Mouse (Mus musculus): ENCODE data around the gene Eno2. TPM values are rescaled to one million over a fixed set of nuclear protein-coding genes. Genes with fewer than 3 reads are reported as not detected.
"Not testable (repeated sequence)": the region's sequence is repeated elsewhere in the genome, so short reads cannot be mapped to it uniquely, and the experiment has no call there.

The Eno2 gene
- total RNA-seq, 2 experiments from 2014 or later: 466 to 486 TPM

DNA sequence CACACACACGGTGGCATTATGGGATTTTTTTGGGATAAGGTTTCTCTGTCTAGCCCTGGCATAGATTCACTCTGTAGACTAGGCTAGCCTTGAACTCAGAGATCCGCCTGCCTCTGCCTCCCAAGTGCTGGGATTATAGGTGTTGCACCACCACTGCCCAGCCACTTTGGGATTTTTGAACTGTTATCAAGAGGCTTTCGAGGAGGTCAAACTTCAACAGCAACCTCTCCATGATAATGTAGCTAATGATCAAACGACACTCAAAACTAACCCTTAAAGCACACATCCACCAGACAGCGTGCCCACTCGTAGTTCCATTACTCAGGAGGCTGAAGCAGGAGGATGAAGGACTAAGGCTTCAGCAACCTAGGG lies 38.5 kb upstream of the Eno2 start:
- DNase-seq (ENCODE audit: extremely low spot score in 1 of 2, low spot score in 2 of 2): no peak
- intact Hi-C loops (cut with DNase I): loop anchor here (5.0 kb wide), 1 partner anchor 51 kb away; the partner anchor contains the start of genes Atn1 and Gm45234

GRCm38 (mm10) chr6:124807366-124807765 lies 37.9 kb upstream of the Eno2 start:
- intact Hi-C loops (cut with DNase I): loop anchor here (5.0 kb wide), 1 partner anchor 50 kb away; the partner anchor contains the start of genes Atn1 and Gm45234
- no peak for DNase-seq (ENCODE audit: extremely low spot score in 1 of 2, low spot score in 2 of 2)

- no peak for DNase-seq (ENCODE audit: extremely low spot score in 1 of 2, low spot score in 2 of 2)
- intact Hi-C loops (cut with DNase I): loop anchor here (5.0 kb wide), 1 partner anchor 49 kb away; the partner anchor contains the start of genes Atn1 and Gm45234
Observed at GRCm38 (mm10) chr6:124806446-124807140, 37.1 kb upstream of the Eno2 start.

DNA sequence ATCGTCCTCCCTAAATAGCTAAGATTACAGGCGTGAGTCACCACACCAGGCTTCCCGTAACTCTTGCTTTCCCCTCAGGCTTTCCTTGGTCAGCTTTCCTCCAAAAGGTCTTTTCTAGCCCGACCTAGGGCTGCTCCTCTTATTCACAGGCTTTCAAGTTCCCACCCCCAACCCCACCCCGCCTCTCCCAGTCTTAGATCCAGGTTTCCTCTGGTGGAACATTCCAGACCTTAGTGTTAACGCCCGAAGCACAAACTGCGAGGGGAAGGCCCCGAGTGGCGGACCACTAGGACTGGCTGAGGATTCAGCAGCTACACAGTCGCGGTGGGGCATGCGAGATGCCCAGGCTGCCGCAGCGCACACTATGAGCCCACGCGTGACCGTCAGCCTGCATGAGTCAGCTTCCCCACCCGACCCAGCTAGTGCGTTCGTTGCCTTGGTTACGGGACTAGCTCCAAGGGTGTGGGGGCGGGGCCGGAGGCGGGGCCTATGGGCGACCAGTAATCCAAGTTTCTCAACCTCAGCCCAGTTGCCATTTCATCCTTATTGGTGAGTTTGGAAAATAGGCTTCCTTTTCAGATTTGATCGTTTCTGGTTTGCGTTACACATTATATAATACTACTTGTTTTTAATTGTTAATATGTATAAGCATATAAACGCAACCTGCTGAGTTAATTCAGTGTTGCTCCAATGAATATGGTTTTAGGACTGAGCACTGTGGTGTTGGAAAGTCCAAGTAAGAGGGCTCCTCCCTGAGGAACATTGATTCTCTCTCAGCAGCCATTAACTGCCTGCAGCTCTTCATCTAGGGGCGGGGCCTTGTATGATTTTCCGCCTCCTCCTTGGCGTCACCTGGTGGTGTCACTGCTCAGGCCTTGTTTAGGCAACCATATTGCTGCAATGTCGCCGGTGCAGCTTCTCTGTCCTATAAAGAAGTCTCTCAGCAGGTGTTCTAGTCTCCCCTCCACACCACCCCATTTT lies 36.2 kb upstream of the Eno2 start:
- intact Hi-C loops (cut with DNase I): loop anchor here (5.0 kb wide), 1 partner anchor 48 kb away; the partner anchor contains the start of genes Atn1 and Gm45234
- DNase-seq (ENCODE audit: extremely low spot score in 1 of 2, low spot score in 2 of 2): peak; percentile 92 to 98

DNA sequence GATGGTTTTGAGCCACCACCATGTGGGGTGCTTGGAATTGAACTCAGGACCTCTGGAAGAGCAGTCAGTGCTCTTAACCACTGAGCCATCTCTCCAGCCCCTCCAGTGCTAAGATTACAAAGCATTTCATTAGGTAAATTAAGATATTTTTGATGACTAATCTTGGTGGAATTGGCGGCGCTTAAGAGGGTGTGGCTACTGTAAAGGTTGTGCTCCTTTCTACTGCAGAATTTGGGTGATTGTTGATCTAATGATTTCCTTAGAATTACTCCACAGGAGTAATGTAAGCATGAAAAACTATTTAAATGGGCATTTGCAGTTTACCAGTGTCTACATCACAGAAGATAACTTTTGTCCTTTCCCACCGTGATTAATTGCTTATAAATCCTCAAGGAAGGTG lies 34.9 kb upstream of the Eno2 start:
- no peak for DNase-seq (ENCODE audit: extremely low spot score in 1 of 2, low spot score in 2 of 2)
- intact Hi-C loops (cut with DNase I): no loop called here

DNA sequence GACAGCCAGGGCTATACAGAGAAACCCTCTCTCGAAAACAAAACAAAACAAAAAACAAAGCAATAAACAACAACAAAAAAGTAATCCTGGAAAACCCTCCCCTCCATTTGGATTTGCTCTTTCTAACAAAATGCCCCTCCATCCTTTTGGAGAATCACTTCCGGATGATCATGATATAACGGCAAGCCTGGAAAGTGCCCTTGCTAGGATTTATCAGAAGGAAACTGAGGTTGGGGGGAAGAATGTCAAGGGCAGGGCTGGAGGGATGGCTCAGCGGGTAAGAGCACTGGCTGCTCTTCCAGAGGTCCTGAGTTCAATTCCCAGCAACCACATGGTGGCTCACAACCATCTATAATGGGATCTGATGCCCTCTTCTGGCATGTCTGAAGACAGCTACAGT lies 34.2 kb upstream of the Eno2 start:
- DNase-seq (ENCODE audit: extremely low spot score in 1 of 2, low spot score in 2 of 2); intact Hi-C loops (cut with DNase I): not testable (repeated sequence)

DNA sequence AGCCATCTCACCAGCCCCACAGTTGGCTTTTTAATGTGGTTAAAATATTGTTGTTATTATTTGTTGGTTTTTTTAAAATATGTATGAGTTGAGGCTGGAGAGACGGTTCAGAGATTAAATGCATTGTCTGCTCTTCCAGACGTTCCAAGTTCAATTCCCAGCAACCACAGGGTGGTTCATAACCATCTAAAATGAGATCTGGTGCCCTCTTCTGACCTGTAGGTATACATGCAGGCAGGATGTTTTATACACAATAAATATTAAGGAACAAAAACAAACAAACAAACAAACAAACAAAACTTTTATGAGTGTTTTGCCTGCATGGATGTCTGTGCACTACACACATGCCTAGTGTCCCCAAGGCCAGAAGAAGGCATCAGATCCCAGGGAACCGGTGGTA lies 33.6 kb upstream of the Eno2 start:
- no peak for DNase-seq (ENCODE audit: extremely low spot score in 1 of 2, low spot score in 2 of 2)
- intact Hi-C loops (cut with DNase I): no loop called here

- intact Hi-C loops (cut with DNase I); DNase-seq (ENCODE audit: extremely low spot score in 1 of 2, low spot score in 2 of 2): not testable (repeated sequence)
Observed at GRCm38 (mm10) chr6:124802400-124802799, 32.9 kb upstream of the Eno2 start.

- DNase-seq (ENCODE audit: extremely low spot score in 1 of 2, low spot score in 2 of 2): no peak
- intact Hi-C loops (cut with DNase I): no loop called here
Observed at GRCm38 (mm10) chr6:124796200-124796599, 26.7 kb upstream of the Eno2 start.

- intact Hi-C loops (cut with DNase I): no loop called here
- DNase-seq (ENCODE audit: extremely low spot score in 1 of 2, low spot score in 2 of 2): no peak
Observed at GRCm38 (mm10) chr6:124795781-124796180, 26.3 kb upstream of the Eno2 start.

- DNase-seq (ENCODE audit: extremely low spot score in 1 of 2, low spot score in 2 of 2): no peak
- intact Hi-C loops (cut with DNase I): no loop called here
Observed at GRCm38 (mm10) chr6:124791911-124792310, 22.4 kb upstream of the Eno2 start.

- intact Hi-C loops (cut with DNase I): no loop called here
Observed at GRCm38 (mm10) chr6:124790121-124790520, 20.6 kb upstream of the Eno2 start.

DNA sequence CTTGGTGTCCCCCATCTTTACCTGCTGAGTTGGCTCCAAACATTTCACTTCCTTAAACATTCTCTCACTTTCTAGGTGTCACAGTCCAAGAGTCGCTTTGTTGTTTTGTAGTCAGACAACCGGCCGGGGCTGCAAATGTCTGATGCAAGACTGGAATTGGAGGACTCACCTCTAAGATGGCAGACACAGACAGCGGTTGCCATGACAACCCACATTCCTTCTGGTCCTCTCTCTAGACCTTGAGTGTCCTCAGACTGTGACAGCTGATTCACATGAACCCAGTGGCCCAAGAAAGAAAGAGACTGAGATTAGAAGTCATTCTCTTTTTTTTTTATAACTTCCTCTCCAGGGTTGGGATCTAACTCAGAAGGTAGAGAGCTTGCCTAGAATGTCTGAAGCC lies 20.0 kb upstream of the Eno2 start:
- DNase-seq (ENCODE audit: extremely low spot score in 1 of 2, low spot score in 2 of 2): no peak
- intact Hi-C loops (cut with DNase I): no loop called here

More at GRCm38 (mm10) chr6:124790121-124790520, 20.6 kb upstream of the Eno2 start:
- DNase-seq (ENCODE audit: extremely low spot score in 1 of 2, low spot score in 2 of 2): no peak

DNA sequence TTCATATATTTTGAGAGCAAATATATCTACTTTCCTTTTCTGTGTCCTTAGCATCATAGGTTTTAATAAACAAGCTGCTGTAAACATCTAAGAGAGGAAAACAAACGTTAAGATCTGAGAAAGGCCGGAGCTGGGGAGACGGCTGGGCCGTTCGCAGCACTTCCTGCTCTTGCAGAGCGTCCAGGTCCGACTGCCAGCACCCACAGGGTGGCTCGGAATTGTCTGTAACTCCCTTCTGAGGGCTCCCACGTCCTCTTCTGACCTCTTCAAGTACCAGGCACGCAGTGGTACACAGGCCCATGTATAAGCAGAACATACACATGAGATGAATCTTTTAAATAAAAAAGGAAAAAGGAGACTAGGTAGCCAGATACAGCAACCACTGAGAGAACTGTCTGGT lies 18.2 kb upstream of the Eno2 start:
- peak in 1 of 2 experiments; percentile 31 for DNase-seq (ENCODE audit: extremely low spot score in 1 of 2, low spot score in 2 of 2)

DNA sequence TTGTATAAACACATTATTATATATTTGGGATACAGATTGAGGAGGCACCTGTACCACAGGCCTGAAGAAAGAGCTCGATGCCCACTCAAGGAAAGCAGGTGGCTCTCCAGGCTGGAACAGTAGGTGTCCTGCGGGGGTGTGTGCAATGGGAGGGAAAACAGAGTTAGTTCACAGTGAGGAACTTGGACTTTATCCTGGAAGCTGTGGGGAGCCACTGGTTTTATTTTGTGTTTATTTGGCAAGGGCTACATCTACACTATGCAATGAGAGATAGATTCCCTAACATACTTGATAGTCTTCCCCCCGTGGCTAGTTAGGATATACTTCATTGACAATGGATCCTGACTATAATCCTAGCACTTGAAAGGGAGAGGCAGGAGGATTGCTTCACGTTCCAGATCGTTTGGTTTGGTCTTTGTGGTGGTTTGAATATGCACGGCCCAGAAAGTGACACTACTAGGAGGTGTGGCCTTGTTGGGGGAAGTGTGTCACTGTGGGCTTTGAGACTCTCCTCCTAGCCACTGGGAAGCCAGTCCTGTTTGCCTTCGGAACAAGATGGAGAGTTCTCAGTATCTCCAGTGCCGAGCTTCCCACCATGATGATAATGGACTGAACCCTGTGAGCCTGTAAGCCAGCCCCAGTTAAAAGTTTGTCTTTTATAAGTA lies 17.4 kb upstream of the Eno2 start:
- DNase-seq (ENCODE audit: extremely low spot score in 1 of 2, low spot score in 2 of 2): peak in 1 of 2 experiments; percentile 33
- intact Hi-C loops (cut with DNase I): no loop called here

More for the DNA sequence above, 18.2 kb upstream of the Eno2 start:
- intact Hi-C loops (cut with DNase I): no loop called here

DNA sequence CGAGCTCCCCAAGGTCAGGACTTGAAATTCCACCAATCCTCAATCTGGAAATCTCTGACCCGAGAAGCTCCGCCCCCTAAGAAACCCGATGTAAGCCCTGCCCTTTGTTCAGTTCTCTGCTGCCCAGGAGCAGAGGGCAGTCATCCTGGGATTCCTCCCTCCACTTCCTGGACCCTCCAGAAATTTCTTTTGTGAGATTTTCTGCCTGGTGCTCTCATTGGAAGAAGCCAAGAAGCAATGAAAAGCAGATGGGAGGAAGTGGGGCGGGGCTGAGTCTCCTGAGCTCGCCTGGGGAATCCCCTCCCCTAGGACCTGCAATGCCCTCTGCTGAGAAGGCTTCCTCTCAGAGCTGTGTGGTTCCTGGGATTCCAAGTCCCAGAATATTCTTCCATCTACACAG lies 13.0 kb upstream of the Eno2 start:
- DNase-seq (ENCODE audit: extremely low spot score in 1 of 2, low spot score in 2 of 2): peak in 1 of 2 experiments; percentile 81
- intact Hi-C loops (cut with DNase I): no loop called here

DNA sequence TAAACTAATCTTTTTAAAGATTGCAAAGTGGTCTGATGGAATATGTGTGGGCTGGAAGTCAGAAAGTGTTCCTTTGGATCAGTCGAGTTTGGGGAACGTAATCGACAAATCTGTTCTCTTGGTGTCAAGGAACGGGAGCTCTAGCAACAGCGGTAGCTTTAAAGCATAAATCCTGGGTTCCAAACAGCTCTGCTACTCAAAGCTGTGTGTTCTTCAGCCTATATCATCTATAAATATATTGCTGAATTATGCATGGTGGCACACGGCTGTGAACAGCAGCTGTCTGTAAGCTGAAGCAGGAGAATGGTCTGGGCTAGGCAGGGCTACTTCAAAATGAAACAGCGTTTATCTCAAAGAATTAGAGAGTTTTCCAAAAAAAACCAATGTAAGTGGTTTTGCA lies 11.4 kb upstream of the Eno2 start:
- intact Hi-C loops (cut with DNase I): no loop called here
- no peak for DNase-seq (ENCODE audit: extremely low spot score in 1 of 2, low spot score in 2 of 2)

DNA sequence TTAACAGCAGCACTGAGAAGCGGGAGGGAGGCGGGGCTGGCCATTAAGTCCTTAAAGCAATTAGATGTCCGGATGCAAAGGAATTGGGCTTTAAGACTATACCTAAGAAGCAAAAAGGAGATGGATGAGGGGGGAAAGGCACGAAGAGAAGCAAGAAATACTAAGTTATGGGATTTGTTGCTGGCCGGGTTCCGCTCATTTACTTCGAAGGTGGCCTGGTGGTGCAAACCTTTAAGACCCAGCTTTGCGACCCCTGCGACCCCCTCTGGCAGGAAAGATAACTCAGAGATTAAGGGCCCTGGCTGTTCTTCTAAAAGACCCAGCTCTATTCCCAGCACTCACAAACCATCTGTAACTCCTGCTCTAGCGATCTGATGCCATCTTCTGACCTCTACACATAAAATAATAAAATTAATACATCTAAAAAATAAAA lies 10.5 kb upstream of the Eno2 start:
- no peak for DNase-seq (ENCODE audit: extremely low spot score in 1 of 2, low spot score in 2 of 2)
- intact Hi-C loops (cut with DNase I): no loop called here

Data from left cerebral cortex, postnatal 10 days (tissue).